Mouse (Mus musculus): ENCODE data around the gene Plscr3. TPM values are rescaled to one million over a fixed set of nuclear protein-coding genes. Genes with fewer than 3 reads are reported as not detected.

Gene Plscr3
- total and polyA plus RNA-seq, 3 experiments: 4.6 to 26.0 TPM; not detected in 1

DNA sequence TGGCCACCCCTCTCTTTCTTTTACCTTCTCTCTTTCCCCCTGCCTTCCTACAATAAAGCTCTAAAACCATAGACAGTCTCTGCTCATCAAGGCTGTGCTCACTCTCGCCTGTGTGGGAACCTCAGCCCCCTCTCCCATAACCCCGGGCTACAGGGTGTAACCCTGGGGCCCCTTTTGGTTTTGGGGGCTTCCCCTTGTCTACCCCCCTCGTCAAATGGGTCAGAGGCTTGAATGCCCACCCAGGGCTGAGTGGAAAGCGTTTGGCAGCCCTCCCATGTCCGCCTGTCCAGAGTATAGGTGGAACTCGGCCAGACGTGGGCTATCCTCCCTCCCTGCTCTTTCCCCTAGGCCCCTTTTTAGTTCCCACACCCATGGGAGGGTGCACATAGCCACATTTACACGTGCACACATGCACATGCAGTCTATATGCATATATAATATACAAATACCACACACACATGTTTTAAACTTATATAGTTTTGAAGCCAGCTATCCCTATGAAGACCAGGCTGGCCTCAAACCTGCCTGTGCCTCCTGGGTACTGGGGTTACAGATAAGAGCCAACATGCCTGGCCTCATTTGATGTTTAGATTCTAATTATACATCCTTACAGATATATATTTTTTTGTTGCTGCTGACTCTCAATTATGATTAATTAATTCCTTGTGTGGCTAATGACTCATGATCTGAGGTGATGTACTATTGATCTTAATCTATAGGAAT lies 18.1 kb downstream of the Plscr3 start:
- no peak overlapping the region for H3K27ac ChIP-seq (ENCODE audit: control insufficient read depth, low read depth, low read length)
- TF ChIP-seq ZC3H11A (IDR thresholded peaks at IDR 0.05; ENCODE audit: low read depth, low read length): no peak
- TF ChIP-seq GATA1 (IDR thresholded peaks at IDR 0.05; ENCODE audit: low read depth, low read length): 0 out of 2 replicates have a peak, but pooled peaks have one; percentile 17
- no peak for DNase-seq (ENCODE audit: low read depth, low spot score)
- no peaks in the 10 kb centered on the region for H3K79me2 ChIP-seq (ENCODE audit: control insufficient read depth, insufficient read depth, low read length, poor library complexity)
- peaks cover 2 to 17% of the 10 kb centered on the region in 2 experiments for H3K4me1 ChIP-seq (ENCODE audit: control insufficient read depth in 1 of 2, insufficient read depth in 2 of 2, low read length in 2 of 2)
- H3K4me3 ChIP-seq (ENCODE audit: control insufficient read depth in 1 of 2, insufficient read depth in 1 of 2, low read depth in 2 of 2, low read length in 2 of 2): no peak overlapping the region
- H3K27me3 ChIP-seq (ENCODE audit: control insufficient read depth in 1 of 2, insufficient read depth in 2 of 2, low read length in 2 of 2): no peaks in the 10 kb centered on the region
- peaks cover 0 to 4% of the 10 kb centered on the region in 2 experiments; a peak in 1 of 4 replicates for H3K36me3 ChIP-seq (ENCODE audit: control insufficient read depth in 1 of 2, insufficient read depth in 2 of 2, low read length in 2 of 2)
- no peak overlapping the region for H3K9ac ChIP-seq (ENCODE audit: control insufficient read depth, low read depth, low read length, poor library complexity, severe bottlenecking)
- no peaks in the 10 kb centered on the region for H3K9me3 ChIP-seq (replicated peaks; ENCODE audit: insufficient read depth, low read length)

GRCm38 (mm10) chr11:69865561-69865960 lies 19.4 kb downstream of the Plscr3 start:
- H3K27ac ChIP-seq (ENCODE audit: control insufficient read depth, low read depth, low read length): no peak overlapping the region
- H3K9me3 ChIP-seq (replicated peaks; ENCODE audit: insufficient read depth, low read length): no peaks in the 10 kb centered on the region
- TF ChIP-seq CTCF (IDR thresholded peaks at IDR 0.05 in 2 of 3, conservative IDR thresholded peaks at IDR 0.05 in 1 of 3; ENCODE audit: control insufficient read depth in 1 of 3, insufficient read depth in 1 of 3, low read depth in 2 of 3, low read length in 3 of 3, poor library complexity in 1 of 3, severe bottlenecking in 1 of 3) (no peak), TAL1 (IDR thresholded peaks at IDR 0.05; ENCODE audit: low read length) (no peak), ELF1 (IDR thresholded peaks at IDR 0.05; ENCODE audit: low read depth, low read length) (no peak), RCOR1 (IDR thresholded peaks at IDR 0.05; ENCODE audit: low read depth, low read length) (no peak), KAT2A (conservative IDR thresholded peaks at IDR 0.05; ENCODE audit: low read depth, low read length) (no peak), EP300 (IDR thresholded peaks at IDR 0.05; ENCODE audit: low read depth in 1 of 2, low read length in 2 of 2) (no peak), MYC (IDR thresholded peaks at IDR 0.05; ENCODE audit: low read depth, low read length) (no peak), MYB (IDR thresholded peaks at IDR 0.05; ENCODE audit: low read depth, low read length) (no peak), TBP (IDR thresholded peaks at IDR 0.05; ENCODE audit: low read depth, low read length) (no peak), CHD2 (IDR thresholded peaks at IDR 0.05; ENCODE audit: low read length) (no peak), ZC3H11A (IDR thresholded peaks at IDR 0.05; ENCODE audit: low read depth, low read length) (no peak), TCF12 (IDR thresholded peaks at IDR 0.05; ENCODE audit: low read depth, low read length) (no peak), SIN3A (IDR thresholded peaks at IDR 0.05; ENCODE audit: low read length) (no peak), ZMIZ1 (IDR thresholded peaks at IDR 0.05; ENCODE audit: low read depth, low read length) (no peak), POLR2AphosphoS2 (IDR thresholded peaks at IDR 0.05; ENCODE audit: low read length) (no peak), GABPA (IDR thresholded peaks at IDR 0.05; ENCODE audit: low read depth, low read length) (no peak), MAZ (IDR thresholded peaks at IDR 0.05; ENCODE audit: low read depth, low read length) (no peak), CHD1 (IDR thresholded peaks at IDR 0.05; ENCODE audit: low read depth, low read length) (no peak)

More at GRCm38 (mm10) chr11:69865561-69865960, 19.4 kb downstream of the Plscr3 start:
- Histone ChIP-seq H3K4me3 (ENCODE audit: control insufficient read depth in 1 of 2, insufficient read depth in 1 of 2, low read depth in 2 of 2, low read length in 2 of 2) (no peak overlapping the region), H3K27me3 (ENCODE audit: control insufficient read depth in 1 of 2, insufficient read depth in 2 of 2, low read length in 2 of 2) (no peaks in the 10 kb centered on the region; a peak in 1 of 4 replicates), H3K9ac (ENCODE audit: control insufficient read depth, low read depth, low read length, poor library complexity, severe bottlenecking) (no peak overlapping the region), H3K36me3 (ENCODE audit: control insufficient read depth in 1 of 2, insufficient read depth in 2 of 2, low read length in 2 of 2) (peaks cover 0 to 4% of the 10 kb centered on the region in 2 experiments; a peak in 1 of 4 replicates), H3K79me2 (ENCODE audit: control insufficient read depth, insufficient read depth, low read length, poor library complexity) (no peaks in the 10 kb centered on the region), H3K4me1 (ENCODE audit: control insufficient read depth in 1 of 2, insufficient read depth in 2 of 2, low read length in 2 of 2) (peaks cover 2 to 17% of the 10 kb centered on the region in 2 experiments)
- DNase-seq (ENCODE audit: low read depth, low spot score): no peak

Data from MEL (cell line).